Mouse (Mus musculus) limb, embryonic 11.5 days (tissue): ENCODE measurements around the gene Cabcoco1. TPM values are rescaled to one million over a fixed set of nuclear protein-coding genes. Genes with fewer than 3 reads are reported as not detected.

Experiments used
- ATAC-seq: fragments of 200-750 bp; cut with Nextera tagmentation; 2 replicates; pipeline ENCODE4 v1.8.0; 2017; ENCODE audit warnings: low read depth; ENCODE audit not compliant: insufficient number of reproducible peaks, low FRiP score, low TSS enrichment
- DNase-seq: peaks from one replicate; pipeline ENCODE4 v3.0.0-alpha.2; 2015; ENCODE audit warnings: low spot score
- H3K27ac ChIP-seq: fragments of 300-500 bp; sonication (generic); replicated peaks from 2 replicates; pipeline ENCODE4 v1.5.1; 2014; ENCODE audit warnings: low read depth, mild to moderate bottlenecking, low read length
- H3K27me3 ChIP-seq: fragments of 300-500 bp; sonication (generic); 2 replicates; pipeline ENCODE4 v1.6.1; 2014; ENCODE audit warnings: mild to moderate bottlenecking, low read length, mixed read lengths; ENCODE audit not compliant: control insufficient read depth, insufficient read depth
- H3K36me3 ChIP-seq: fragments of 300-500 bp; sonication (generic); 2 replicates; pipeline ENCODE4 v1.6.1; 2014; ENCODE audit warnings: mild to moderate bottlenecking, low read length, moderate library complexity, mixed read lengths; ENCODE audit not compliant: control insufficient read depth, insufficient read depth
- H3K4me1 ChIP-seq: fragments of 300-500 bp; sonication (generic); 2 replicates; pipeline ENCODE4 v1.6.1; 2014; ENCODE audit warnings: low read length, mixed read lengths; ENCODE audit not compliant: control insufficient read depth, insufficient read depth
- H3K4me2 ChIP-seq: fragments of 300-500 bp; sonication (generic); 2 replicates; pipeline ENCODE4 v1.6.1; 2014; ENCODE audit warnings: low read depth, mild to moderate bottlenecking, moderate library complexity; ENCODE audit not compliant: severe bottlenecking
- H3K4me3 ChIP-seq: fragments of 300-500 bp; sonication (generic); 2 replicates; pipeline ENCODE4 v1.5.1; 2014; ENCODE audit warnings: low read depth, low read length
- H3K9ac ChIP-seq: fragments of 300-500 bp; sonication (generic); 2 replicates; pipeline ENCODE4 v1.6.1; 2014; ENCODE audit warnings: mild to moderate bottlenecking, low read length
- H3K9me3 ChIP-seq: fragments of 300-500 bp; sonication (generic); 2 replicates; pipeline ENCODE4 v1.6.1; 2016; ENCODE audit warnings: low read length; ENCODE audit not compliant: control insufficient read depth
- WGBS: fragments of 180-500 bp; shearing (Covaris S2); extraction: QIAGEN DNeasy Blood & Tissue Kit; methylation state at CpG from one replicate; pipeline ENCODE4 v1.1.7; 2014; 5-methylcytosine and 5-hydroxymethylcytosine counted together
- polyA plus RNA-seq: library from polyadenylated mRNA; unstranded; fragments of >200 nt; fragmentation: Nextera tagmentation; extraction: Ambion mirVana; gene quantifications from 2 replicates; pipeline ENCODE4 v1.2.1, GENCODE M21; 2014

Cabcoco1 gene
- polyA plus RNA-seq, 1 experiment from 2014 or later: 0.69 TPM

DNA sequence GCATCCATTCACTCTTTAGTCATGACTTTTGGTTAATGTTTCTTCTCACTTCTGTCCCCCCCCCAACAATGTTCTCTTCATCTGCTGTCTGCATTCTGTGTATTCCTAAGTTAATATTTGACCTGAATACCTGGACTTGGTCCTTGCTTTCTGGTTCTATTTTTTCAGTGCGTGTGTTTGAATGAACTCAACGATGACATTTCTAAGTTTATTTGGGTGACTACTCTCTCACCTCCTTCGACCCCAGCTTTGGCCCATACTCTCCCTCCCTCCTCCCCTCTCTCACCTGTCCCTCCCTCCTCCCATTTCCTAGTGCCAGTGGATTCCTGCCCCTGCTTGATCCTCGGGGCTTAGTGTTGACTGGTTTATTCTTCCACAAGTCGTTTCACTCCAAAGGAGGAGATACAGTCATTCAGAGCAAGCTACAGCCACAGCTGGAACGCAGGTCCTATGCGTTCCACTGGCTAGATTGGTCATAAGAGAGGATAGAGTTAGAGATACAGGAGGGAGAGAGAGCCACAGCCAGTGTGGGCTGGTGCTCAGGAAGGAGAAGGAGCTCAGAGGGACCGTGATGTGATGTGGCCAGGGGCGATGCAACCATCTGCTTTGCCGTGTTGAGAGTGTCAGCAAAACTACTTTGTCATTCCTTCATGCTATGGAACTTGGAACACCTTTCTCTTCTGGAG, 12.2 kb downstream of the Cabcoco1 start:
- Histone ChIP-seq H3K27me3 (no peaks in the 10 kb centered on the region), H3K9ac (no peak overlapping the region), H3K4me2 (no peak overlapping the region), H3K9me3 (no peaks in the 10 kb centered on the region), H3K4me3 (no peak overlapping the region), H3K27ac (no peak overlapping the region), H3K4me1 (no peaks in the 10 kb centered on the region), H3K36me3 (no peaks in the 10 kb centered on the region)
- 82% methylated on average over 10 of the region's 10 CpGs for WGBS
- DNase-seq (no peak), ATAC-seq (no peak)

DNA sequence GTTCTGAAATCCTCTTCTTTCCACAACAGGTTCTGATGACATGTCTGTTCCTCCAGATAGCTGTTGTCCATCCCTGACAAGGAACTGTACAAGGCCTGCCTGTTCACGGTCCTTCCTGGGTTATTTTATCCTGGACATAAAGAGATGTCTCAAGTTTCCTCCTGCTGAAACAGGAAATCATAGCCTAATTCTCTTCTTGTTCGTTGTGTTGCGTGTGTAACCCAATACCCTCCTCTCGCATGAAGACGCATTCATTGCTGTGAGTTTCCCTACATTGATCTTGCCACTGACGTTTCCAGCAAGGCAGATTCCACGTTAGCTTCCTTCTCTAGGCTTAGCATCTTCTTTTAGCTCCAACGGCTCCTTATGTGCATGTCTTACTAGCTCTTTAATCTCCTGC, 12.7 kb downstream of the Cabcoco1 start:
- no peaks in the 10 kb centered on the region for H3K4me1 ChIP-seq
- no peak overlapping the region for H3K9ac ChIP-seq
- no peaks in the 10 kb centered on the region for H3K36me3 ChIP-seq
- no peak for DNase-seq
- no peak overlapping the region for H3K27ac ChIP-seq
- no peaks in the 10 kb centered on the region for H3K27me3 ChIP-seq
- no peaks in the 10 kb centered on the region for H3K9me3 ChIP-seq
- 46% methylated on average over 8 of the region's 8 CpGs for WGBS
- no peak for ATAC-seq
- H3K4me2 ChIP-seq: no peak overlapping the region
- H3K4me3 ChIP-seq: no peak overlapping the region

DNA sequence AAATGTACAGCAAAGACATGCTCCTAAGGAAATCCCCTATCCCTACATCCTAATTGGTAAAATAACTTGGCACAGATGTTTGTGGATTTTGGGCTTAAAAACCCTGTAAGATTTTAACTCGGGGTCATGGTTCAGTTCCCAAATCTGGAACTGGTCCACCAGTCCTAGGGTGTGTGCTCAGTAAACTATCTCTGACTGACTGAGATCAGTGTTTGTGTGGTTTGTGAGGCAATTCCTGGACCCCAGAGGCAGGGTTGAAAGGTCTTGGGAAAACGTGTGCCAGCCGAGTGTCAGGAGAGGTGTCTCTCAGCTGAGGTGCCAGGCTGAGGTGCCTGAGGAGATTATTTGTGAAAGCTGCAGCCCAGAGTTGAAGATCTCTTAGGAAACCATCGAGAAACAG, 19.6 kb downstream of the Cabcoco1 start:
- Histone ChIP-seq H3K4me3 (no peak overlapping the region), H3K9me3 (no peaks in the 10 kb centered on the region), H3K4me1 (no peaks in the 10 kb centered on the region), H3K36me3 (no peaks in the 10 kb centered on the region), H3K4me2 (no peak overlapping the region), H3K27ac (no peak overlapping the region), H3K27me3 (no peaks in the 10 kb centered on the region), H3K9ac (no peak overlapping the region)
- WGBS: 68% methylated on average over 4 of the region's 4 CpGs
- ATAC-seq (no peak), DNase-seq (no peak)

DNA sequence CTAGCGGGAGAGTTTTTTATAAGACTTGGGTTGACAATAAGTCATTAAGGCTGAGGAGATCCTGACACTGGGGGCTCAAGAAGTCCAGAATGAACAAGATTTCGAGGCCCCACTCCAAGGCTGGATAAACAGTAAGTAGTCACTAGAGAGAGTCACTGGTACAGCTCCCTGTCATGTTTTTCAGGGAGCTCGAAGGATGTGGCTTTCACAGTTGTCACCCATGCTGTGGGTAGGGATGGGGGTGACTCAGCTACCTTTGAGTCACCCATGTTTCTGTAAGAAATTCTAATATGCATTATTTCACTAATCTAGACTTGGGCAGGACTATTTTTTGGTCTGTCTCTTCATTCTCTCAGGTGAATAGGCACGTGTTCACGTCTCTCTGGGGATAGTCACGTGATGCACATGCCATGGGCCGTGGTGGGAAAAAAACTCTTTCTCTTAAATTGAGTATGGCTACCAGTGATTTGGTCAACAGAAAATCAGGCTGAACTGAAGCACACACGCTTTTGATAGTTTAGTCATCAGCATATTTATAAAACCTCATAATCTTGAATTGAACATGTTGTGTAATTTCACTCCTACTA, 29.2 kb downstream of the Cabcoco1 start:
- no peaks in the 10 kb centered on the region for H3K4me1 ChIP-seq
- H3K4me3 ChIP-seq: no peak overlapping the region
- no peak overlapping the region for H3K4me2 ChIP-seq
- no peak for ATAC-seq
- WGBS: 89% methylated on average over 8 of the region's 8 CpGs
- no peaks in the 10 kb centered on the region for H3K9me3 ChIP-seq
- H3K9ac ChIP-seq: no peak overlapping the region
- no peak overlapping the region for H3K27ac ChIP-seq
- DNase-seq: no peak
- H3K36me3 ChIP-seq: no peaks in the 10 kb centered on the region
- no peaks in the 10 kb centered on the region for H3K27me3 ChIP-seq

DNA sequence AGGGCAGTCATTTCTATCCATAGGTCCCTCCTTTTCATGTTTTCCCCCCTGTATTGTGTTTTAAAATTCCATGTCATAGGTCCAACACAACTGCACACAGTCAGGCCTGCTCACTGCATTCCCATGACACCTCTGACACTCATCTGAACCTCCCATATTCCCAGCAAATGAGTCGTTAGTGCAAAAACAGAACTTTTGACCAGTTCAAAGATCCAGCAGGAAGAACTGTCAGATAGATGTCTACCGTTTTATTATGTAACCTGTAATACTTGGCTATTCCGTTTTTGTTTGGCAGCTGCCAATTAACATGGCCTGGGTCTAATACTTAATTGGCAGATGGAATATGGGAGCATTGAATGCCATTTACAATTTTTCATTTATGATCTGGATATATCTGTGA, 34.0 kb downstream of the Cabcoco1 start:
- Histone ChIP-seq H3K4me1 (no peaks in the 10 kb centered on the region), H3K4me2 (no peak overlapping the region), H3K27me3 (no peaks in the 10 kb centered on the region), H3K27ac (no peak overlapping the region), H3K9ac (no peak overlapping the region), H3K9me3 (no peaks in the 10 kb centered on the region), H3K36me3 (no peaks in the 10 kb centered on the region), H3K4me3 (no peak overlapping the region)
- no peak for DNase-seq
- 86% methylated on average over 3 of the region's 3 CpGs for WGBS
- no peak for ATAC-seq

DNA sequence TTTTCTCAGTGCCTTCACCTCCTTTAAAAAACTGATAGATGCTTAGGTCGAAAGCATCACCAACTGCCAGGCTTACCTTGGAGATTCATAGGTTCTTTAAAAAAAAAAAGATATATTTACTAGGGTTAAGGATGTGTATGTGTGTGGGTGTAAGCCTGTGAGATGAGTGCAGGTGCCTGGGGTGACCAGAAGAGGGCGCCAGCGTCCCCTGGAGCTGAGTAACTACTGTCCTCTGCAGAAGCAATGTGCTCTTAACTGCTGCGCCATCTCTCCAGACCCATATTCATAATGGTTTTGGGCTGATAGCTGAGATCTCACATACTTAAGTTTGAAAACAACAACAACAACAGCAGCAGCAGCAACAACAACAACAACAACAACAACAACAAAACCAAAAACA, 35.5 kb downstream of the Cabcoco1 start:
- H3K36me3 ChIP-seq: no peaks in the 10 kb centered on the region
- 87% methylated on average over 4 of the region's 4 CpGs for whole genome bisulfite sequencing
- ATAC-seq (no peak), DNase-seq (no peak)
- H3K4me1 ChIP-seq: no peaks in the 10 kb centered on the region
- H3K9me3 ChIP-seq: no peaks in the 10 kb centered on the region
- no peak overlapping the region for H3K4me3 ChIP-seq
- H3K4me2 ChIP-seq: no peak overlapping the region
- no peak overlapping the region for H3K27ac ChIP-seq
- H3K9ac ChIP-seq: no peak overlapping the region
- no peaks in the 10 kb centered on the region for H3K27me3 ChIP-seq

DNA sequence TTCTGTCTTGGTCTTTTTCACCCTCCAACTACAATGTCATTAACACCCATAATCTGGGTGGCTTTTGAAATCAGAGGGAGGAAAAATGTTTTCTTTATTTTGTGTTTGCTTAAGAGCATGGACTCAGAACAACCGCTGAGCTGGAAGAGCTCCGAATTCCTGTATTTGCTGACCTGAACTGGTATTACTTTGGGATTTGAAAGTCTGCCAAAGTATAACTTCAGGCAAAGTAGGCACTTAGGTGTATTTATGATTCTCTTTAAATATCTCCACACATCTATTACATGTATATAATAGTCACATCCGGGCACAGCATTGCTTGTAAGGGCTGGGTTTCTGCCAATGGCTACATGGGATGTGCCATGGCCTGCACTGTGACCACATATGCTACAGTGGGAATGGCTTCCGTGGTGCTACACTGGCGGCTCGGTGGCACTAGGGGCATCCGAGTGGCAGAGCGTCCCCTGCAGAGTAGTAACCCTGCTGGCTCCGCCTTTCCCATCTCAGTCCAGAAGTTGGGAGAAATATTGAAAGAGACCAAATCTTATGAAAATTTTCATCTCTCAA, 37.0 kb downstream of the Cabcoco1 start:
- H3K9me3 ChIP-seq: no peaks in the 10 kb centered on the region
- no peaks in the 10 kb centered on the region for H3K27me3 ChIP-seq
- H3K27ac ChIP-seq: no peak overlapping the region
- no peak overlapping the region for H3K4me3 ChIP-seq
- no peak overlapping the region for H3K4me2 ChIP-seq
- H3K9ac ChIP-seq: no peak overlapping the region
- 91% methylated on average over 9 of the region's 9 CpGs for WGBS
- no peak for DNase-seq
- H3K4me1 ChIP-seq: no peaks in the 10 kb centered on the region
- H3K36me3 ChIP-seq: no peaks in the 10 kb centered on the region
- no peak for ATAC-seq

DNA sequence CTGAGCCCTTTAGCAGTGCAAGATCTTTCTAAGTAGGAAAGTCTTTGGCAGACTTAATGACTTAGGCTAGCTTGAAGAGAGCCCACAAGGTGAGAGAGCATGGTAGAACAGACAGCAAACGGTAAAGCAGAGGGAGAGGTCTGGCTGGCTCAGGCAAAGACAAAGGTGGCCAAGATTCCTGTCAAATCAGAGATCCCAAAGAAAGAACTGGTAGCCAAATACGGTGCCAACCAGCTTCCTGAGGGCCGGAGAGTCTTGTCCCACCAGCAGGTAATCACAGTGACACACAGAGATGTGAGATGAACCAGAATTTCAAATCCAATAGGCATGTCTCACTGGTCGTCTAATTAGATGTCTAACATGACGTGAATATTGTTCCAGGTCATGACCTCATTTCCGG, 40.6 kb downstream of the Cabcoco1 start:
- no peaks in the 10 kb centered on the region for H3K27me3 ChIP-seq
- ATAC-seq (no peak), DNase-seq (no peak)
- WGBS: 73% methylated on average over 6 of the region's 6 CpGs
- H3K4me1 ChIP-seq: no peaks in the 10 kb centered on the region
- no peak overlapping the region for H3K27ac ChIP-seq
- no peak overlapping the region for H3K9ac ChIP-seq
- H3K4me2 ChIP-seq: no peak overlapping the region
- H3K9me3 ChIP-seq: no peaks in the 10 kb centered on the region
- H3K36me3 ChIP-seq: no peaks in the 10 kb centered on the region
- no peak overlapping the region for H3K4me3 ChIP-seq
